Mouse (Mus musculus): Measurements from ENCODE around the gene Pald1. TPM values are rescaled to one million over a fixed set of nuclear protein-coding genes. Genes with fewer than 3 reads are reported as not detected.

The Pald1 gene
- total and polyA plus RNA-seq, 3 experiments: 2.9 to 6.4 TPM; not detected in 1

GRCm38 (mm10) chr10:61312754-61313153, 70.6 kb downstream of the Pald1 start:
- no peak overlapping the region for H3K27ac ChIP-seq (ENCODE audit: control insufficient read depth, low read depth, low read length)
- no peaks in the 10 kb centered on the region for H3K36me3 ChIP-seq (ENCODE audit: control insufficient read depth in 1 of 2, insufficient read depth in 2 of 2, low read length in 2 of 2)
- H3K9me3 ChIP-seq (replicated peaks; ENCODE audit: insufficient read depth, low read length): no peaks in the 10 kb centered on the region
- H3K9ac ChIP-seq (ENCODE audit: control insufficient read depth, low read depth, low read length, poor library complexity, severe bottlenecking): no peak overlapping the region
- no peak overlapping the region for H3K4me3 ChIP-seq (ENCODE audit: control insufficient read depth in 1 of 2, insufficient read depth in 1 of 2, low read depth in 2 of 2, low read length in 2 of 2)
- TF ChIP-seq BHLHE40 (IDR thresholded peaks at IDR 0.05; ENCODE audit: borderline replicate concordance, low read depth, low read length) (no peak), GABPA (IDR thresholded peaks at IDR 0.05; ENCODE audit: low read depth, low read length) (no peak), RAD21 (IDR thresholded peaks at IDR 0.05; ENCODE audit: low read depth, low read length) (no peak), USF2 (IDR thresholded peaks at IDR 0.05; ENCODE audit: borderline replicate concordance in 1 of 2, insufficient read depth in 1 of 2, low read depth in 1 of 2, low read length in 2 of 2) (no peak), EP300 (IDR thresholded peaks at IDR 0.05; ENCODE audit: low read depth in 1 of 2, low read length in 2 of 2) (no peak), E2F4 (IDR thresholded peaks at IDR 0.05; ENCODE audit: borderline replicate concordance, low read depth, low read length) (no peak), ETS1 (IDR thresholded peaks at IDR 0.05; ENCODE audit: low read depth, low read length) (no peak), USF1 (IDR thresholded peaks at IDR 0.05; ENCODE audit: low read depth, low read length) (no peak), POLR2AphosphoS2 (IDR thresholded peaks at IDR 0.05; ENCODE audit: low read length) (no peak), MAX (IDR thresholded peaks at IDR 0.05; ENCODE audit: low read length) (no peak), TAL1 (IDR thresholded peaks at IDR 0.05; ENCODE audit: low read length) (no peak), SMC3 (IDR thresholded peaks at IDR 0.05; ENCODE audit: low read depth, low read length) (no peak), KAT2A (conservative IDR thresholded peaks at IDR 0.05; ENCODE audit: low read depth, low read length) (no peak), TCF12 (IDR thresholded peaks at IDR 0.05; ENCODE audit: low read depth, low read length) (no peak), MAZ (IDR thresholded peaks at IDR 0.05; ENCODE audit: low read depth, low read length) (no peak), HCFC1 (IDR thresholded peaks at IDR 0.05; ENCODE audit: low read depth, low read length) (no peak), GATA1 (IDR thresholded peaks at IDR 0.05; ENCODE audit: low read depth, low read length) (no peak), JUND (IDR thresholded peaks at IDR 0.05; ENCODE audit: low read depth, low read length) (no peak), CHD1 (IDR thresholded peaks at IDR 0.05; ENCODE audit: low read depth, low read length) (no peak)
- H3K27me3 ChIP-seq (ENCODE audit: control insufficient read depth in 1 of 2, insufficient read depth in 2 of 2, low read length in 2 of 2): no peaks in the 10 kb centered on the region
- H3K79me2 ChIP-seq (ENCODE audit: control insufficient read depth, insufficient read depth, low read length, poor library complexity): no peaks in the 10 kb centered on the region
- no peak for DNase-seq (ENCODE audit: low read depth, low spot score)
- no peaks in the 10 kb centered on the region for H3K4me1 ChIP-seq (ENCODE audit: control insufficient read depth in 1 of 2, insufficient read depth in 2 of 2, low read length in 2 of 2)

GRCm38 (mm10) chr10:61312159-61312558, 71.2 kb downstream of the Pald1 start:
- no peak for DNase-seq (ENCODE audit: low read depth, low spot score)
- Histone ChIP-seq H3K4me1 (ENCODE audit: control insufficient read depth in 1 of 2, insufficient read depth in 2 of 2, low read length in 2 of 2) (no peaks in the 10 kb centered on the region), H3K9me3 (replicated peaks; ENCODE audit: insufficient read depth, low read length) (no peaks in the 10 kb centered on the region), H3K36me3 (ENCODE audit: control insufficient read depth in 1 of 2, insufficient read depth in 2 of 2, low read length in 2 of 2) (no peaks in the 10 kb centered on the region), H3K27me3 (ENCODE audit: control insufficient read depth in 1 of 2, insufficient read depth in 2 of 2, low read length in 2 of 2) (no peaks in the 10 kb centered on the region), H3K27ac (ENCODE audit: control insufficient read depth, low read depth, low read length) (no peak overlapping the region), H3K9ac (ENCODE audit: control insufficient read depth, low read depth, low read length, poor library complexity, severe bottlenecking) (no peak overlapping the region), H3K79me2 (ENCODE audit: control insufficient read depth, insufficient read depth, low read length, poor library complexity) (no peaks in the 10 kb centered on the region), H3K4me3 (ENCODE audit: control insufficient read depth in 1 of 2, insufficient read depth in 1 of 2, low read depth in 2 of 2, low read length in 2 of 2) (no peak overlapping the region)
- TF ChIP-seq RAD21 (IDR thresholded peaks at IDR 0.05; ENCODE audit: low read depth, low read length) (no peak), USF2 (IDR thresholded peaks at IDR 0.05; ENCODE audit: borderline replicate concordance in 1 of 2, insufficient read depth in 1 of 2, low read depth in 1 of 2, low read length in 2 of 2) (no peak), NRF1 (IDR thresholded peaks at IDR 0.05; ENCODE audit: insufficient read depth, low read depth, low read length, poor library complexity, severe bottlenecking) (no peak), ETS1 (IDR thresholded peaks at IDR 0.05; ENCODE audit: low read depth, low read length) (no peak), ZKSCAN1 (IDR thresholded peaks at IDR 0.05; ENCODE audit: low read depth, low read length) (no peak), ELF1 (IDR thresholded peaks at IDR 0.05; ENCODE audit: low read depth, low read length) (no peak), MAZ (IDR thresholded peaks at IDR 0.05; ENCODE audit: low read depth, low read length) (no peak), ZC3H11A (IDR thresholded peaks at IDR 0.05; ENCODE audit: low read depth, low read length) (no peak), TBP (IDR thresholded peaks at IDR 0.05; ENCODE audit: low read depth, low read length) (no peak), MYC (IDR thresholded peaks at IDR 0.05; ENCODE audit: low read depth, low read length) (no peak), MEF2A (IDR thresholded peaks at IDR 0.05; ENCODE audit: extremely low read depth, insufficient replicate concordance, low read depth, low read length, poor library complexity, severe bottlenecking) (no peak), POLR2A (IDR thresholded peaks at IDR 0.05; ENCODE audit: control insufficient read depth in 1 of 2, insufficient read depth in 1 of 2, low read depth in 1 of 2, low read length in 2 of 2, poor library complexity in 1 of 2) (no peak)

Measured in MEL (cell line).